Mouse (Mus musculus): ENCODE measurements around the gene Elob.

The Elob gene

GRCm38 (mm10) chr17:23823614-23824013 is 5.3 kb downstream of the Elob start:
- DNase-seq (ENCODE audit: low spot score in 2 of 2), result no peak

GRCm38 (mm10) chr17:23823018-23823417 is 5.9 kb downstream of the Elob start:
- no peak for DNase-seq (ENCODE audit: low spot score in 2 of 2)

- DNase-seq (ENCODE audit: low spot score in 2 of 2), result no peak
Observed at GRCm38 (mm10) chr17:23822094-23822493, 6.8 kb downstream of the Elob start.

DNA sequence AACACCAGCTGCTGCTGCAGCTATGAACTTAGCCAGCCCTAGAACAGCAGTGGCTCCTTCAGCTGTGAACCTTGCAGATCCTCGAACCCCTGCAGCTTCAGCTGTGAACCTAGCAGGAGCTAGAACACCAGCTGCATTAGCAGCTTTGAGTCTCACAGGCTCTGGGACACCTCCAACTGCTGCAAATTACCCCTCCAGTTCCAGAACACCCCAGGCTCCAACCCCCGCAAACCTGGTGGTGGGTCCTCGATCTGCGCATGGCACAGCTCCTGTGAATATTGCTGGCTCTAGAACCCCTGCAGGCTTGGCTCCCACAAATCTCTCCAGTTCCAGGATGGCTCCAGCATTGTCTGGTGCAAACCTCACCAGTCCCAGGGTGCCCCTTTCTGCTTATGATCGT is 8.2 kb downstream of the Elob start:
- DNase-seq (ENCODE audit: low spot score in 2 of 2), result no peak

- no peak for DNase-seq (ENCODE audit: low spot score in 2 of 2)
Observed at GRCm38 (mm10) chr17:23819235-23819634, 9.7 kb downstream of the Elob start.

GRCm38 (mm10) chr17:23818579-23818978 is 10.4 kb downstream of the Elob start:
- DNase-seq (ENCODE audit: low spot score in 2 of 2), result no peak

GRCm38 (mm10) chr17:23815641-23816040 is 13.3 kb downstream of the Elob start:
- no peak for DNase-seq (ENCODE audit: low spot score in 2 of 2)

- DNase-seq (ENCODE audit: low spot score in 2 of 2), result no peak
Observed at GRCm38 (mm10) chr17:23807918-23808317, 21.0 kb downstream of the Elob start.

GRCm38 (mm10) chr17:23806867-23807266 is 22.1 kb downstream of the Elob start:
- no peak for DNase-seq (ENCODE audit: low spot score in 2 of 2)

DNA sequence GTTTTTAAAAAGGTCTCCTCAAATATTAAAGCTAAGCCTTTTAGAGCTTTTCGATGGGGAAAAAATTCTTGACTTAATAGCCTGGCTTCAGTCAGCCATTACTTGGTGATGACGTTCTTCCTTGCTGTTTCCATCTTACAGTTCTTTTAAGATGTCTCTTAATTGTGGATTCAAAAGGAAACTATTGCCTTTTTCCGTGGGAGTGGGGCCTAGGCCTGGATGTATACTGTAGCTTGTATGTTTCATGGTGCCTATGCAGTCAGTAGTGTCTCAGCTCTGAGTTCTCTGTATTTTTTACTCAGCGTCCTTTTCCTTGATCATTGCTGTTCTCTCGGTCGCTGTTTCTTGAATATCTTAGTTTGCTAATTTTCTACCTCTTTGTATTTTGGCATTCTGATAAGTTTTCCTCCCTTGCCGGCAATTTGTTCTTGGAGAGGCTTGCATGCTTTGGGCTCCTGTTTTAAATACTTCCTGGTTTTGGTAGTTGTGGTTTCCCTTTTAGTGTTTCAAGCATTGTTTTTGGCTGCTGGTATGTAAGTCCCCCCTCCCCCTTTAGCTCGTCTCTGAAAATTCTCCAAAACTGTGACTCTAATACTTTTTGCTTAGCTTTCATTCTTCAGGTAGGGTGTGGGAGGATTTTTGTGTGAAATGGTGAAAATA is 24.4 kb downstream of the Elob start:
- no peak for DNase-seq (ENCODE audit: low spot score in 2 of 2)

GRCm38 (mm10) chr17:23803366-23804041 is 25.4 kb downstream of the Elob start:
- peak; percentile 69 to 82 for DNase-seq (ENCODE audit: low spot score in 2 of 2)

- DNase-seq (ENCODE audit: low spot score in 2 of 2), result peak; percentile 97
Observed at GRCm38 (mm10) chr17:23802746-23803365, 26.1 kb downstream of the Elob start.

DNA sequence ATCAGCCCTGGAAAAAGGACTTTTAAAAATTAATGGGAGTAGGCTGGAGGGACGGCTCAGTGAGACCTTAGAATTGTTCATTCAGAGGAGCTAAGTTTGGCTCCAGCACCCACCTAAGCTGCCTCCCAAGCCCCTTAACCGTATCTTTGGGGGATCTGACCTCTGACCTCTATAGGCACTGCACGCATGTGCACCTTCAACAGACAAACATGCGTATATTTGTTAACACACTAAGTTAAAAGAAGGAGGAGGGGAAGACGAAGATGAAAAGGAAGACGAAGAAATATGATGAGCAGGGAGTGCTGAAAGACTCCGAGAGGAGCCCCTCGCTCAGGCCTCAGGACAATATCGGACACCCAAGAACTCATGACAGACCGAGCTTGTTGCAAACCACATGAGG is 27.3 kb downstream of the Elob start:
- no peak for DNase-seq (ENCODE audit: low spot score in 2 of 2)

DNA sequence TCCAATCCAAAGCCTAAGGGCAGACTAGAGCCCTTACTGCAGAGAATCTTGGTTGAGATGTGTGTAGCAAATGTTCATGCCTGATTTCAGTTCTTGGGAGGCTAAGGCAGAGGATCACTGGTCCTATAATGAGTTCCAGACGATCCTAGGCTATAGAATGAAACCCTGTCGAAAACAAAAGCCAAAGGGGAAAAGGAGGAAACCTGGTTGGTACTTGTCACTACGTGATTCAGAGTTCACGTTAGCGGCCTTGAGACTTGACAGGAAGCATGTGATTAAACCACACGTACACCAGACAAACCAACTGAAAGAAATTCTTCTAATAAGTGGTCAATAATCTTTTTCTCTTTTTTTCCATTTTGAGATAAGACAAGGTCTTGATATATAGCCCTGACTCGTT is 31.6 kb downstream of the Elob start:
- DNase-seq (ENCODE audit: low spot score in 2 of 2), result no peak

DNA sequence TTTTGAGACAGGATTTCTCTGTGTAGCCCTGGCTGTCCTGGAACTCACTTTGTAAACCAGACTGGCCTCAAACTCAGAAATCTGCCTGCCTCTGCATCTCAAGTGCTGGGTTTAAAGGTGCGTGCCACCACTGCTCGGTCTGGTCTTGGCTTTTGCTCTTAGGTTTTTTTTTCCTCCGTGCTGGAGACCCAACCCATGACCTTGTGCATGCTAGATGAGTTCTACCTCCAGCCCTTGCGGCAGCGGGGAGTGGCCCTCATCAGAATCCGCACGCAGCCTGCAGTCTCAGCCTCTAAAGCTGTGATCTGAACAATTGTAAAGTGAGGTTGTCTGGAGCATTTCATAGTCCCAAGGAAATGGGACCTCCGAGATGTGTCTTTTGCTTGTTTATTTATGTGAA is 33.6 kb downstream of the Elob start:
- DNase-seq (ENCODE audit: low spot score in 2 of 2), result no peak

DNA sequence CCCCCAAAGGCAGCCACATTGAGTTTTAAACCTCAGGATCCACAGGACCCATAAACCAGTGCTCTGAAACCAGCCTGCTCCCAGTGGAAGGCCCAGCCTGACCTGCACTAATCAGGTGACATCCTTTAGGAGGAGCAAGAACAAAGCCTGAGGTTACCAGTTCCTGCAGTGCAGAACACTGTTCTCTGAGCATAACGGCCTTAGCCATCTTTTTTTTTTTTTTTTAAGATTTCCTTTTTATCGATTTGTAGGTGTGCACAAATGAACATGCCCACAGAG is 37.9 kb downstream of the Elob start:
- DNase-seq (ENCODE audit: low spot score in 2 of 2), result no peak

GRCm38 (mm10) chr17:23790269-23791078 is 38.5 kb downstream of the Elob start, which contains the start of gene Srrm2:
Gene Srrm2, plus strand, starts transcription at chr17:23790532.
- peak in 1 of 2 experiments; percentile 48 for DNase-seq (ENCODE audit: low spot score in 2 of 2)

DNA sequence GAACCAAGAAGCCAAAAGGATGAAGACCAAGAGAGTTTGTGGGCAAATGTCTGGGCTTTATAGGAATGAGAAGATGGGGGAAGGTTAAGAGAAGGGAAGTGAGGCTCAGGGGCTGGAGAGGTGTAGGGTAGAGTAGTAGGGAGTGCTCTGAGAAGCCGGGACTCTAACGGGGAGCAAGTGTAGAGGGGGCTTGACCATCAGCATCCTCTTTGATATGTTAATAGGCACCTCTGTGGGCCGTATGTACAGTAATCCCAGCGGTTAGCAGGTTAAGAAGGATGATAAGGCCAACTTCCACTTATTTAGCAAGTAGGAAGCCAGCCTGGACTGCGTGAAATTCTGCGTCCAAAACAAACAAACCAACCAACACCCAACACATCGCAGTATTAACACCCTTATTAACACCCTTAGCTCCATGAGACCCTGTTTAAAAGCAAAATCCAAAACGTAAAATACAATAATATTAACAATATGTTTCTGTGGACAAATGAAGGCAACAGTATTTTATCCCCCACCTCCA is 39.1 kb downstream of the Elob start:
- no peak for DNase-seq (ENCODE audit: low spot score in 2 of 2)

DNA sequence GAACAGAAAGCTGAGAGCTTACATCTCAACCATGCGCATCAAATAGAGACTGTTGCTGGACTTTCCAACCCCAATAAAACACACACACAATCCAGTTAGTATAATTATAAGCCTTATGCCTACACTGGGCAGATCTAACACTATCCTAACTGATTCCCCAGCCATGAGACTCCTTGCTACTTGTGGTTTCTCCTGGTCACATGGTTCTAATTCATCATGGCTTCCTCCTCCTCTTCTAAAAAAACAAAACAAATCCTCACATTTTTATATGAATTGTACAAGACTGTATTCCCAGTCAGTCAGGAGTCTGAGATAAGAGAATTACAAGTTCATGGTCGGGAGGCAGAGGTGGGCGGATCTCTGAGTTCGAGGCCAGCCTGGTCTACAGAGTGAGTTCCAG is 40.0 kb downstream of the Elob start:
- no peak for DNase-seq (ENCODE audit: low spot score in 2 of 2)

- DNase-seq (ENCODE audit: low spot score in 2 of 2), result no peak
Observed at GRCm38 (mm10) chr17:23786510-23786931, 42.4 kb downstream of the Elob start.

DNA sequence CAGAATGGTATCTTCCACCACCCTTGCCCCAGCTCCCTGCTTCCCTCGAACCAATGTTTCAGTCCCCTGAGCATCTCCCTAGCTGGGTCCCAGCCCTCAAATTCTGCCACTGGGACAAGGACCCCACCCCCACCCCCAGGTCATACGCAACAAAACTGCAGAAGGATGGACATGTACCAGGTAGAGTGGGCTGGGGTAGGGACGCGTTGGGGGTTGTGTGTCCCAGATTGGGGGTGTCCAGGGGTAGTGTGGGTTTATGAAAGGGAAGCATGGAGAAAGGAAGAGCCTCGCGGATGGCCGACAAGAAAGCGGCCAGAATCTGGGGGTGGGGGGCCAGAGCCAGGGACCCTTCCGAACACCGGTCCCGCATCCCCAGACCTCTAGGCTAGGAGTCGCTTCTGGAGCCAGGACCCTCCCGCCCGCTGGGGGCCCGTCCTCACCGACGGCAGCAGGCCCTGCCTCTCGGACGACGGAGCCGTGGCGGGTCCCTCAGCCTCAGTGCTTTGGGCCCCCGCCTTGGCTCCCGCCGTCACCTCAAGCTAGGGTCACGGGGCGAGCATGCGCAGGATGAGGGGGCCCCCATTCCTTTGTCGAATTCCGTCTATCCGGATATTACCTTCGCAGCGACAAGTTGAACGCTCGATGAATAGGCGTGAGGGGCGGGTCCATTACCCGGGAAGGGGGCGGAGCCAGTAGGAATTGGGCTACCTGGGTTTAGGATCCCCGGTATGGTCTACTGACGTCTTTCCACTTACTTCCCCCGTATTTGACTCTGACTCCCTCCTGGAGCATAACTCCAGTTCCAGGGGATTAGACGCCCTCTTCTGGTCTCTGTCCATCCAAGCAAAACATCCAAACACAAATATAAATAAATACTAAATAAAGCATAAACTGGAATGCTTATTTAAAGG is 43.1 kb downstream of the Elob start, which contains the start of gene Flywch2:
Gene Flywch2, minus strand, starts transcription at position 521 of the 911 bp plus-strand sequence.
- DNase-seq (ENCODE audit: low spot score in 2 of 2), result peak; percentile 71 to 84

Data from urinary bladder, postnatal 4 days (tissue).